Mouse (Mus musculus) adrenal gland, postnatal 10 days (tissue): Measurements from ENCODE around the gene C1qa. TPM values are rescaled to one million over a fixed set of nuclear protein-coding genes. Genes with fewer than 3 reads are reported as not detected.

ENCODE experiments used
- DNase-seq: peaks from one replicate; pipeline ENCODE4 v3.0.0; 2021; ENCODE audit warnings: mixed read lengths
- long read RNA-seq, 2 experiments: library from polyadenylated mRNA; stranded (forward); transcript quantifications; one replicate each; pipeline ENCODE4 v2.0.0; 2021
- total RNA-seq, 2 experiments: library from RNA; stranded (reverse); gene quantifications; 2 replicates each; pipeline ENCODE4 v1.2.3; 2021

The C1qa gene
- total RNA-seq = 10 to 100 TPM; 29.3 to 36.6 TPM
- long read RNA-seq, experiment 1, transcript C1qa-201 (3 exons, 1,040 nt) = major isoform, 45 of 59 reads
- long read RNA-seq, experiment 1, partial matches to known transcripts = 12 of 59 reads
- long read RNA-seq, experiment 1, other reads (novel, unspliced or antisense) = 2 of 59 reads
- long read RNA-seq, experiment 2, transcript C1qa-201 (3 exons, 1,040 nt) = major isoform, 15 of 18 reads
- long read RNA-seq, experiment 2, partial matches to known transcripts = 3 of 18 reads
- long read RNA-seq, experiment 2, other reads (novel, unspliced or antisense) = 0 of 18 reads

- no peak for DNase-seq
Observed at GRCm38 (mm10) chr4:136898637-136899036, at the start of gene C1qa. Gene C1qa (minus strand): TSS chr4:136898803.

GRCm38 (mm10) chr4:136945397-136945796 is 46.8 kb upstream of the C1qa start:
- no peak for DNase-seq

- DNase-seq = peak; percentile 23
Observed at GRCm38 (mm10) chr4:136944558-136945350, 46.2 kb upstream of the C1qa start.

- no peak for DNase-seq
Observed at GRCm38 (mm10) chr4:136943175-136943574, 44.6 kb upstream of the C1qa start.

- no peak for DNase-seq
Observed at GRCm38 (mm10) chr4:136942761-136943160, 44.2 kb upstream of the C1qa start.

- no peak for DNase-seq
Observed at GRCm38 (mm10) chr4:136937935-136938334, 39.3 kb upstream of the C1qa start.

GRCm38 (mm10) chr4:136937344-136937743 is 38.7 kb upstream of the C1qa start:
- DNase-seq = no peak

GRCm38 (mm10) chr4:136934746-136935613 is 36.4 kb upstream of the C1qa start:
- no peak for DNase-seq

- DNase-seq = no peak
Observed at GRCm38 (mm10) chr4:136930474-136930873, 31.9 kb upstream of the C1qa start.

- DNase-seq = peak; percentile 45
Observed at GRCm38 (mm10) chr4:136928928-136929327, 30.3 kb upstream of the C1qa start.

GRCm38 (mm10) chr4:136925804-136926203 is 27.2 kb upstream of the C1qa start:
- DNase-seq = no peak

GRCm38 (mm10) chr4:136924529-136924928 is 25.9 kb upstream of the C1qa start:
- DNase-seq = peak; percentile 88

- no peak for DNase-seq
Observed at GRCm38 (mm10) chr4:136919526-136919925, 20.9 kb upstream of the C1qa start.

- DNase-seq = no peak
Observed at GRCm38 (mm10) chr4:136918834-136919233, 20.2 kb upstream of the C1qa start.

- no peak for DNase-seq
Observed at GRCm38 (mm10) chr4:136917165-136917524, 18.5 kb upstream of the C1qa start.

GRCm38 (mm10) chr4:136916359-136917164 is 18.0 kb upstream of the C1qa start:
- no peak for DNase-seq

- no peak for DNase-seq
Observed at GRCm38 (mm10) chr4:136912841-136913240, 14.2 kb upstream of the C1qa start.

GRCm38 (mm10) chr4:136911804-136912203 is 13.2 kb upstream of the C1qa start:
- no peak for DNase-seq

GRCm38 (mm10) chr4:136911211-136911646 is 12.6 kb upstream of the C1qa start:
- no peak for DNase-seq

- DNase-seq = no peak
Observed at GRCm38 (mm10) chr4:136907809-136908208, 9.2 kb upstream of the C1qa start.

GRCm38 (mm10) chr4:136907033-136907432 is 8.4 kb upstream of the C1qa start:
- DNase-seq = peak; percentile 77
